Mouse (Mus musculus): ENCODE measurements around the gene Ahcy.
"Not testable (repeated sequence)": the region's sequence is repeated elsewhere in the genome, so short reads cannot be mapped to it uniquely, and the experiment has no call there.

DNA sequence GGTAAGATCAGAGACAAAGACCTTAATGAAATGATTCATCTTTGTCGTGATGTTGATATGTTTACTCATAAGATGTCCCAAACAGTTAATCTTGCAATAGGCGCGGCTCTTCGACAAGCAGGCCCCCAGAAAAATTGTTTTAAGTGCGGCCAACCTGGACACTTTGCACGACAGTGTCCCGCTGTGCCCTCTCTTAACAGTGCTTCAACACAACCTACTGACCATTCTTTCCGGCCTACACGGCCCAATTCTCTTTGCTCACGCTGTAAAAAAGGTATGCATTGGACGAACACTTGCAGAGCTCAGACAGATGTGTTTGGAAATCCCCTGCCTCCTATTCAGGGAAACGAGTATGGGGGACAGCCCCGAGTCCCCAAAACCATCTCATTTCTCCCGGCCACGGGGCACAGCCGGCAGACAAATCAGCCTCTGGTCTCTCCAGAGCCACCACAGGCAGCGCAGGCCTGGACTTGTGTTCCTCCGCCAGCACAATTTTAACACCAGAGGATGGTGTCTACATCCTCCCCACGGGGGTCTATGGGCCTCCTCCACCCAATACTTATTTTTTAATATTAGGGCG is 54.0 kb downstream of the Ahcy start:
- not testable (repeated sequence) for TF ChIP-seq CTCF (conservative IDR thresholded peaks at IDR 0.05; ENCODE audit: low read length); NANOG (IDR thresholded peaks at IDR 0.05; ENCODE audit: borderline replicate concordance, low read length); POU5F1 (IDR thresholded peaks at IDR 0.05; ENCODE audit: borderline replicate concordance, low read length)
